Mouse (Mus musculus) embryo, embryonic 9.5 days (tissue): Measurements from ENCODE around the gene Klhl10.

Source experiments
- DNase-seq: peaks from one replicate; pipeline ENCODE4 v3.0.0-alpha.2; 2017; ENCODE audit errors: extremely low spot score

The Klhl10 gene

DNA sequence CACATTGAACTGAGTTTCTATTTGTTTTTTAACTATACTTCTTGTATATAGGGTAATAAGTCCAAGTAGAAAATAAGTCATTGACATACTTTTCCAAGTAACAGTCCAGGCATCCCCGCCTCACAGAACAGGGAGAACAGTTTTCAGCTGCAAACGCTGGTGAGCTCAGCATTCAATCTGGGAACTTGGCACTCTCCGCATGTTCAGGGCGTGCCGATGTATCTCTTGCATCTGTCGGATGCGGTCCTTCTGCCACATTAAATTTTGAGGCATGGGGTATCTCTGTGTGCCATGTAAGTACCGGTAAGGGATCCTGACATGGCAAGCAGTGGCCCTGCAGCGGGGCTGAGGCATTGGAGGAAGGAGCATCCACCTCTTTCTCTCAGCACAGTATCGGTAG, 21.0 kb downstream of the Klhl10 start:
- DNase-seq, result no peak

- no peak for DNase-seq
Measured at GRCm38 (mm10) chr11:100465229-100465792, 23.6 kb downstream of the Klhl10 start.

- DNase-seq, result no peak
Measured at GRCm38 (mm10) chr11:100465833-100466232, 24.1 kb downstream of the Klhl10 start.

GRCm38 (mm10) chr11:100471352-100472196, 29.9 kb downstream of the Klhl10 start:
- no peak for DNase-seq

- peak; percentile 93 for DNase-seq
Measured at GRCm38 (mm10) chr11:100472197-100472934, 30.6 kb downstream of the Klhl10 start, which contains the start of gene Klhl11. Klhl11 (minus strand) TSS chr11:100472741.

GRCm38 (mm10) chr11:100472935-100473295, 31.2 kb downstream of the Klhl10 start:
- no peak for DNase-seq

GRCm38 (mm10) chr11:100476281-100476680, 34.6 kb downstream of the Klhl10 start:
- no peak for DNase-seq

- DNase-seq, result no peak
Measured at GRCm38 (mm10) chr11:100479152-100479551, 37.4 kb downstream of the Klhl10 start.

- no peak for DNase-seq
Measured at GRCm38 (mm10) chr11:100484461-100484860, 42.7 kb downstream of the Klhl10 start.

DNA sequence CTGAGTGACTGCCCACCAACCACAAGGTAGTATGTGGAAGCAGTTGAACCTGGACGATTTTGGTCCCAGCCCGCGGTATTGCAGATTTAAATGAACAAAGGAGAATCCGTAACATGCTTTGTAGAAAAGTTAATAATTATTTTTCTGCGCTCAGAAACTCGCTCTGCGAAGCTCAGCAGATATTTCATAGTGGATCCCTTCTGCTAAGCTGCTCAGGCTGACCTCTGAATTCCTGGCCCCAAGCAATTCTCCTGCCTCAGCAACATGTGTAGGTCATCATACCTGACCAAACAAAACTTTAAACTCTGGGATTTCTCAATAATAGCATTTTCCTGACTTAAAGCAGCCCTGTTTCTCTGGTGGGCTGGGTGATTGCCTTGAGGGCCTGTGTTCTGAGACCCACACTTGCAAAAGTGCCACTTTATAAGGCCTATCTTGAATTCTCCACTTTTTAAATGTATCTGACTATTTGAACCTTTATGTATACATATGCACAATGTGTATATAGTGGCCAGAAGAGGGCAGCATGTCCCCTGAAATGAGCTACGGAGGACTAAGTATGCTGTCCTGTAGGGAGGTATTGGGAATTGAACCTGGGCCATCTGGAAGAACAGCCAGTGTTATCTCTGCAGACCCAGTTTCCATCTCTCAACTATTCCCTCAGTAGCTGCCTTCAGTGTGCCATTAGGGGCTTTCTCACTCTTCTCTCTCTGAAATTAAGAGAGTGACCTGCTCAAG, 44.3 kb downstream of the Klhl10 start:
- no peak for DNase-seq

DNA sequence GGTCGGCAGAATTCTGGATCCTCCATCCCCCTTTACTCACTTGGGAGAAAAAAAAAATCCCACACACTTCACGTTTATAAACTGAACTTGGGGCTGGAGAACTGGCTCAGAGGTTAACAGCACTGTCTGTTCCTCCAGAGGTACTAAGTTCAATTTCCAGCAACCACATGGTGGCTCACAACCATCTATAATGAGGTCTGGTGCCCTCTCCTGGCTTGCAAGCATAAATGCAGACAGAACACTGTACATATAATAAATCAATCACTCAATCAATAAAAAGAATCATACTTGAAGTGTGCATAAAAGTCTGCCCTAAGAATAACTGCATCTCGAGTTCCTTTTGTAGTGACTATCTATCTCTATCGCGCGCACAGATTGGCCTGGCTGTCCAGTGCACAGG, 49.2 kb downstream of the Klhl10 start:
- DNase-seq, result no peak

DNA sequence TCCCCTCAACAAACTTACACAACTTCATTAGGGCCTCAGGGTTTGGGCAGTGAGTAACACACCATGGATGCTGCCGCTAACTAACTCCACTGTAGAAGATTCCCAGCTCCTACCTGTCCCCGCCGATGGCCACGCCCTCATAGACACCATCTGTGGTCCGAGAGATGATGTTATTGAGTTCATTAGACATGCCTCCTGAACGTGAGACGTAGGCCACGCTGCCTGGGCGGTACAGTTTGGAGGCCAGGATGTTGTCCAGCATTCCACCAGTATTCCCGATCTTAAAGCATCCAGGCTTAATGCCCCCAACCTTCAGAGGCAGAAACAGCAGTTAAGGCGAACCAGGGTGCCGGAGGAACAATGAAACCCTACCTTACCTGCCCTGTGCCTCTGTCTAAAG, 52.1 kb downstream of the Klhl10 start:
- no peak for DNase-seq

DNA sequence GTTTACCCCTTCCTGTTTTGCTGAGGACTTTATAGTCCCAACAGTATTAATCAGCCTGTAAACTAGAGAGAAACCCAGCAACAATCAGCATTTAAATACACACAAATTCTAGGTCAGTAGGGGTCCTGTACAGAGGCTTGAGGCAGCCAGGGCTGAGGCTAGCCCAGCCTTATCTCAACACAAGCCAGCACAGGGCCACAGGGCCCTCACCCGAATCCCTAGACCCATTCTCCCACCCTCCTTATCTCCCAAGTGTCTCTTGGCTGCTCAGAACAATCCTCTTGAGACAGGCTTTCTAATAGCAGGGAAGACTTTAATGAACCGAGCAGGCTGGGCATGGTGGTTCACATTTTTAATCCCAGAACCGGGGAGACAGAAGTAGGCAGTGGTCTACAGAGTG, 58.5 kb downstream of the Klhl10 start:
- no peak for DNase-seq

DNA sequence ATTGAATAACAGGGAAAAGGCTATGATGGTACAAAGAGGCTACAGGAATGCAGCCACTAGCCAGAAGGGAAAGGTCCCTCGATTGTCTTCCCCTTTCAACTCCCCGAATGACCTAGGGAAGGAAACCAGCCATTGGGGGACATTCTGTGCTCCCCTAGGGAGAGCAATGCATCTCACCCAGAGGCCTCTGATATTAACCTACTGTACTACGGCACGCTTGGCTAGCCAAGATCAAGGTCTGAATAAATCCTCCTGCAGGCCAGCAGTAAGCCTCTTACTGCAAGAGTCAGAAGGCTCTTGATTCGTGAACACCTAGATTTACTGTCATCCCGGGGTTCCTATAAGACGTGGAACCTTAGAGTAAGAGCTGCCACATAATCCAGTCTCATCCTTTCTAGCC, 58.9 kb downstream of the Klhl10 start:
- no peak for DNase-seq

- DNase-seq, result no peak
Measured at GRCm38 (mm10) chr11:100501321-100501720, 59.6 kb downstream of the Klhl10 start.

DNA sequence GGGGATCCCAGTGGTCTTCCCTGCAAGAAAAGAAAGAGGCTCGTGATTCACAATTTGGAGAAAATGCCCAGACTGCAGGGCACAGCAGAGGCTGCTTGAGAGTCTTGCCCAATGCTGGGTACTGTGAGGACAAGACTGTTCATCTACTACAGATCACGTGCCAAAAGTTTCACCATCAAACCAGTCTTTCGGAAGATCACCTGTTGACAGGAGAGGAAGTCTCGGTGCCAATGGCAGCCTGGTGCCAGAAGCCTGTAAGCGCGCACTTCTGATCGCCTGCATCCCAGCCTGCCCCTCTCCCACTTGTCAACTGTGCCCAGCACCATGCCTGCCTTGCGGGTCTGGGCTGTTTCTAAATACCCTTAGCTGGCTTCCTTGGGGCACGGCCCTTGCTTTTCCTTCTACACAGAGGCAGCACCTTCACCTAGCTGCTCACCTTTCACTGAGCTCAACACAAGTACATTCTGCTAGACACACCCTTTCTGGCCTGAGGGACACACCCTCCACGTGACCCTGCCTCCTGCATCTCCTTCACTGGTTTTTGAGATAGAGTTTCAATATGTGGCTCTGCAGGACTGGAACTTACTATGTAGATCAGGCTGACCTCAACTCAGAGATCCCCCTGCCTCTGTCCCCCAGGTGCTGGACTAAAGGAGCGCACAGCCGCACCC, 63.4 kb downstream of the Klhl10 start:
- no peak for DNase-seq

GRCm38 (mm10) chr11:100505997-100506396, 64.3 kb downstream of the Klhl10 start:
- no peak for DNase-seq
